Mouse (Mus musculus): ENCODE results near the gene Slc22a17.
A peak's percentile ranks its signal among the peaks of the same experiment; 100 is the strongest.

DNA sequence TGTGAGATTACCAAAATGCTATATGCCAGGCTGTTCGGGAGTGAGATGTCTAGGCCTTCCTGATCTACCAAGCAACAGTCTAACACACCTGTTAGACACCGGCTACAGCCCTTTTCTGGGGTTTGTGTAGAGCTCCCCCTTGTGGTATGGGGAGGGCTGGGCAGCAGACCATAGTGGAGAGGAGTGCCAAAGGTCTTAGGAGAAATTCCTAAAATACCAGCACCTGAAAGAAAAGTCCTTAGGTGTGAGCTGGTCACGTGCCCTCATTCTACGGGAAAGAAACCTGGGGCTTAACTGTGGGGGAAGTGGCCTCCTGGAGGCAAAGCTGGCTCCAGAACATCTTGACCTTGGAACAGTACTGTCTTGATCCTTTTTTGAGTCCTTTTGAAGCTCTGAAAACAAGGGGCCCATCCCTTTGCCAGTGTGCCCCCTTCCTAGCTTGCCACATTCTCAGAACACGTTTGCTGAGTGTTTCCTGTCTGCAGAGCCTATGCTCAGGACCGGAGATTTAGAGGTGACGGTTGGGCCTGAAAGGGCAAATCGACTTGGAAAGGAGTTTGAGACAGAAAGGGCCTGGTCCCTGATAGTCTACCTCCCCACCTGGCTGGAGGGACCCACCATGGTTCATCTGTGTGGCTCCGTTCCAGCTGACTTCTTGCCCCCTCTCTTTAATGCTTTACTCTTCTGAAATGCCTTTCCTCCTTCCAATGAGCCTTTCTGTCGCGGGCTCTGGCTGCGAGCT is 26.7 kb upstream of the Slc22a17 start:
- peak; percentile 73 for TF ChIP-seq CTCF (IDR thresholded peaks at IDR 0.05; ENCODE audit: borderline replicate concordance, extremely low read depth, insufficient read depth, insufficient read length)
- TF ChIP-seq POLR2A (IDR thresholded peaks at IDR 0.05; ENCODE audit: borderline replicate concordance, extremely low read depth, insufficient read depth, insufficient read length, poor library complexity, severe bottlenecking), result no peak

Measured in brain, embryonic 14.5 days (tissue).